Mouse (Mus musculus) frontal cortex, postnatal 14 days (tissue): ENCODE measurements at regions not wholly inside any gene's neighbourhood (a gene's known extent, or its start where the extent isn't known, plus 50 kb on each side); places are given as distances from the start of the nearest gene placed in this dataset.
"Not testable (repeated sequence)": the region's sequence is repeated elsewhere in the genome, so short reads cannot be mapped to it uniquely, and the experiment has no call there.

ENCODE experiments used
- DNase-seq, 2 experiments: peaks; one replicate each; pipeline ENCODE4 v3.0.0; 2022; ENCODE audit warnings: low spot score in 2 of 2

- DNase-seq = peak in 1 of 2 experiments; percentile 18
Observed at GRCm38 (mm10) chr12:69485652-69486651, 96.9 kb downstream of the Vcpkmt start.

GRCm38 (mm10) chr12:69481420-69481819, 101.4 kb downstream of the Vcpkmt start:
- DNase-seq = no peak

- no peak for DNase-seq
Observed at GRCm38 (mm10) chr12:69476631-69477091, 104.4 kb upstream of the Gm9887 start.

- DNase-seq = no peak
Observed at GRCm38 (mm10) chr12:69476131-69476530, 103.9 kb upstream of the Gm9887 start.

- no peak for DNase-seq
Observed at GRCm38 (mm10) chr12:69474916-69475661, 102.8 kb upstream of the Gm9887 start.

GRCm38 (mm10) chr12:69474141-69474915, 102.1 kb upstream of the Gm9887 start:
- DNase-seq = no peak

- no peak for DNase-seq
Observed at GRCm38 (mm10) chr12:69473379-69474057, 101.3 kb upstream of the Gm9887 start.

- no peak for DNase-seq
Observed at GRCm38 (mm10) chr12:69472912-69473311, 100.7 kb upstream of the Gm9887 start.

- DNase-seq = no peak
Observed at GRCm38 (mm10) chr12:69471876-69472275, 99.6 kb upstream of the Gm9887 start.

- DNase-seq = no peak
Observed at GRCm38 (mm10) chr12:69469004-69469403, 96.7 kb upstream of the Gm9887 start.

GRCm38 (mm10) chr12:69467363-69467762, 95.1 kb upstream of the Gm9887 start:
- DNase-seq = no peak

- DNase-seq = no peak
Observed at GRCm38 (mm10) chr12:69464906-69465305, 92.6 kb upstream of the Gm9887 start.

- DNase-seq = not testable (repeated sequence)
Observed at GRCm38 (mm10) chr12:69463327-69463726, 91.1 kb upstream of the Gm9887 start.

GRCm38 (mm10) chr12:69461888-69462840, 89.9 kb upstream of the Gm9887 start:
- no peak for DNase-seq

GRCm38 (mm10) chr12:69460552-69461079, 88.4 kb upstream of the Gm9887 start:
- DNase-seq = no peak

- DNase-seq = peak in 1 of 2 experiments; percentile 11
Observed at GRCm38 (mm10) chr12:69458170-69458841, 86.0 kb upstream of the Gm9887 start.

GRCm38 (mm10) chr12:69456746-69457145, 84.5 kb upstream of the Gm9887 start:
- DNase-seq = no peak

GRCm38 (mm10) chr12:69456116-69456515, 83.9 kb upstream of the Gm9887 start:
- DNase-seq = no peak

GRCm38 (mm10) chr12:69455566-69455965, 83.3 kb upstream of the Gm9887 start:
- no peak for DNase-seq
